Mouse (Mus musculus) right cerebral cortex, postnatal 36 days (tissue): ENCODE measurements at regions not wholly inside any gene's neighbourhood (a gene's known extent, or its start where the extent isn't known, plus 50 kb on each side); places are given as distances from the start of the nearest gene placed in this dataset.
"Not testable (repeated sequence)": the region's sequence is repeated elsewhere in the genome, so short reads cannot be mapped to it uniquely, and the experiment has no call there.

Experiments used
- DNase-seq, 2 experiments: peaks; one replicate each; pipeline ENCODE4 v3.0.0; 2022; ENCODE audit warnings: low spot score in 2 of 2, mixed read lengths in 1 of 2

- DNase-seq = no peak
These were observed 240.6 kb downstream of the Ano6 start for GRCm38 (mm10) chr15:96031085-96031780.

DNA sequence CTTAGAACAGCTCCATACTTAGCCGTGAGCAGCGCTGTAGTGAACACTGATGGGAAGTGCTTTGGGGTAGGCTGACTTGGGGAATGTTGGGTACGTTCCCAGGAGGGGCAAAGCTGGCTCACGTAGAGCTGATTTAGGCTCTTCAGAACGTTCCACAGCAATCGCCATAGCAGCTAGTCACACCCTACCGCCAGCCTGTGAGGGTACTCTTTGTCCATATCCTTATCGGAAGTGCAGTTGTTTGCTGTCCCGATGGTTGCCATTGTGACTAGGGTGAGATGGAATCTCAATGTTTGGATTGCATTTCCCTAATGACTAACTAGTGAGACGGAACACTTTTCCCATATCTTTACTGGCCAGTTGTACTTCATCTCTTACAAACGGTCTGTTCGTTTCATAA is 244.6 kb downstream of the Ano6 start:
- DNase-seq = no peak

- DNase-seq = no peak
These were observed 241.8 kb upstream of the Arid2 start for GRCm38 (mm10) chr15:96045561-96045960.

DNA sequence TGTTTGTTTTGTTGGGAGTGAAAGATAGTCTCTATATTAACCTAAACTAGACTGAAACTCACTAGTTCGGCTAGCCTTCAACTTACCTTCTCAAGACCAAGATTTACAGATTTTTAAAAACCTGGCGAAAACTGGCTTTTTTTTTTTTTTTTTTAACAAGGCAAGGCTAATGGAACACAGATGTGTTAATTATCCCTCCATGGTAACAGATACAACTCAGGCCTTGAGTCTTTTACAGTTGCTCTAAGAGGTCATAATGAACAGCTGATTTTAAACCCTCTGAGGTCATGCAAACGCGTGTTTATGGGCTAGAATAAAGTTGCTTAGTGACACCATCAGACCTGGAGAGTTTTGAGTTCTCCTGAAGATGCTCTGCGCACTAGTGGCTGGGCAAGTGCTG is 240.7 kb upstream of the Arid2 start:
- no peak for DNase-seq

DNA sequence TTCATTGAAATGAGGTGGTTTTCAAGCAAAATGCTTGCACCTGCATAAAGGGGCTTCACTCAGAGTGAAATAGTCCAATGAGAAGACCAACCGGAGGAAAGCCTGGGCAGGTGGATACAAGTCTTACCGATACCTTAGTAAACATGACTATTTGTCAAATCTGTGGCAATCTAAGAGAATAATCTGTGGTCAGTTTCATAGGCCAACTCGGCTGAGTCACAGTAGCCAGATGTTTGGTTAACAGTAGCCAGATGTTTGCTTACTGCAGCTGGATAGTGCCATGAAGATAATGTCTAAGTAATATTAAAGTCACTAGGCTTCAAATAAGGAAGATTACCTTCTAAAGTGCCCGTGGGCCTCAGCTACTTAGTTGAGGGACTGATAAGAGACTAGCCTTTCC is 236.9 kb upstream of the Arid2 start:
- DNase-seq = no peak

DNA sequence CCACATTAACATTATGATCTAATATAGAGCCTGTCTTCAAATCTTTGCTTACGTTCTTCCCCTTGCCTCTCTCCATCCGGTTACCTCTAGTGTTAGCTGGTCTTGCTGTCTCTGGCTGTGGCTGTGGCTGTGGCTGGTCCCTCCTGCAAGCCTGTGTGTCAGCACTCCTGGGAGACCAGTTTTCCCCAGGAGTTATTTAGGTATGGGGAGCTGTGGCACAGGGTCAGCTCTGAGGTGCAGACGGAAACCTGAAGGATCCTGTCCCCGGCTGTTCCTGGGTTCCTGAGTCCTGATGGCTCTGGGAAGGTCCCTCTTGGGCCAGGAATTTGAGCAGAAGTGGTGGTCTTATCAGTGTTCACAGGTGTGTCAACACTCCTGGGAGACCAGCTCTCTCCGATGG is 234.7 kb upstream of the Arid2 start:
- DNase-seq = no peak

DNA sequence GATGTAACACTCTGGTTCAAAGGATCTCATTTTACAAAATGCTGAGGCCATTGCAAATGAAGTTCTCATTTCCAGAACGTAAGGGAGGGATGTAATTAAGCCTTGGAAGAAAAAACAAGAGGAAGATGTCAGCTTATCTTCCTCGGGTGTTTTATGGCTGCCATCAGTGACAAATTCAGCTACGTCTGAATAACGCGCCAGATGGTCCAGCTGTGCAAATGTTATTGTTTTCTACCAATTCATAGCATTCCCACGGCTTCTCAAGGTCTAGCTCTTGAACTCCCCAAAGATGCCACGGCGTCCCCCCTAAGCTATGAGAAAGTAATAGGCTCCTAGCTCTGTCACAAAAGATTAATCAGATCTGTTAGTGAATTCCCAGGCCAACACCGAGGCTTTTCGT is 232.0 kb upstream of the Arid2 start:
- no peak for DNase-seq

GRCm38 (mm10) chr15:96055796-96056473 is 231.4 kb upstream of the Arid2 start:
- DNase-seq = no peak

GRCm38 (mm10) chr15:96059623-96060022 is 227.7 kb upstream of the Arid2 start:
- no peak for DNase-seq

DNA sequence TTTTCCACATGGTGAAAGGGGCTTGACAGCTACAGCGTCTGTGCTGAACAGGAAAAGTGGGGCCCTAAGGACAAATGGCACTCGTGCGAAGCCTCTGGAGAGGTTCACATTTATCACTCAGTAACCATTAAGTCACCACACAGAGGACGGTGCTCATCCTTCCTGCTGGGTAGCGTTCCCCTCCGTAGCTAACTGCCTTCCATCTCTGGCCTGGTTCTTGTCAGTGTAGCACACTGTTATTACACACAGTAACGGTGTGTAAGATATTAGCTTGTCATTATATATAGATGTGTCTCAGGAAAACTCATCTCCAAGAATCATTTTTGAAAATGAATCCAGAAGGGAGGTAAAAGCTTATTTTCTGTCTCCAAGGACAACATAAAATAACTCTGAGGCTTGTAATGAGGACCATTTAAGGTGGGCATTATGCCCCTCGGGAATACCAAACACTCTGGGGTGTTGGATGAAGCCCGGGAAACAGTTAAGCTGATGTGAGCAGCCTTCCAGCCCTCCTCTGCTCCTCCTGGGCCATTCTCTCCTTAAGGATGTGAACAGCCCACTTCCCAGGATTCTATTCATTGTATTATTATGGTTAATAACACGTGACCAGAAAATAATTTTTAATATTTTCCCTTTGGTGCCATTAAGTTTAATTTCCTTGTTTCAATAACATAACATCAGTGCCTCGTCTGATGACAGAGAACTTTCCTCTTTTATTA is 222.7 kb upstream of the Arid2 start:
- no peak for DNase-seq

GRCm38 (mm10) chr15:96075615-96076014 is 211.7 kb upstream of the Arid2 start:
- no peak for DNase-seq

GRCm38 (mm10) chr15:96077756-96078155 is 209.6 kb upstream of the Arid2 start:
- no peak for DNase-seq

GRCm38 (mm10) chr15:96078580-96078979 is 208.7 kb upstream of the Arid2 start:
- DNase-seq = no peak

- no peak for DNase-seq
These were observed 197.6 kb upstream of the Arid2 start for GRCm38 (mm10) chr15:96089676-96090075.

GRCm38 (mm10) chr15:96096438-96096837 is 190.9 kb upstream of the Arid2 start:
- no peak for DNase-seq

DNA sequence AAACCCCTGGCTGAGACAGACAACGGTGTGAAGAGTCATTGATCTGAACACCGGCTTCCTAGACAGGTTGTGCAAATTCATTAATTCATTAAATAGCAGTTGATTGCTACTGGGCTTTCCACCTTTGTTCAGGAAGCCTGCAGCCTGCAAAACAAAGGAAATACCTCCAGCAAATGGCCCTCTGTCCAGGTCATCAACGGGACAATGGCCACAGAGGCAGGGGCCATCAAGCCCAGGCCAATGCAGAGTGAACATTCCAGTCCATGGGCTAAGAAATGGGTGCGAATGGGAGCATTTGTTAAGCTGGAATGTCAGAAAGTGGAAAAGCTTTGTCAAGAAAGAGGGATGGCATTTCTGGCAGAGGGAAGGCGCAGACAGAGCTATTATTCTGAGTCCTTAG is 188.5 kb upstream of the Arid2 start:
- DNase-seq = no peak

DNA sequence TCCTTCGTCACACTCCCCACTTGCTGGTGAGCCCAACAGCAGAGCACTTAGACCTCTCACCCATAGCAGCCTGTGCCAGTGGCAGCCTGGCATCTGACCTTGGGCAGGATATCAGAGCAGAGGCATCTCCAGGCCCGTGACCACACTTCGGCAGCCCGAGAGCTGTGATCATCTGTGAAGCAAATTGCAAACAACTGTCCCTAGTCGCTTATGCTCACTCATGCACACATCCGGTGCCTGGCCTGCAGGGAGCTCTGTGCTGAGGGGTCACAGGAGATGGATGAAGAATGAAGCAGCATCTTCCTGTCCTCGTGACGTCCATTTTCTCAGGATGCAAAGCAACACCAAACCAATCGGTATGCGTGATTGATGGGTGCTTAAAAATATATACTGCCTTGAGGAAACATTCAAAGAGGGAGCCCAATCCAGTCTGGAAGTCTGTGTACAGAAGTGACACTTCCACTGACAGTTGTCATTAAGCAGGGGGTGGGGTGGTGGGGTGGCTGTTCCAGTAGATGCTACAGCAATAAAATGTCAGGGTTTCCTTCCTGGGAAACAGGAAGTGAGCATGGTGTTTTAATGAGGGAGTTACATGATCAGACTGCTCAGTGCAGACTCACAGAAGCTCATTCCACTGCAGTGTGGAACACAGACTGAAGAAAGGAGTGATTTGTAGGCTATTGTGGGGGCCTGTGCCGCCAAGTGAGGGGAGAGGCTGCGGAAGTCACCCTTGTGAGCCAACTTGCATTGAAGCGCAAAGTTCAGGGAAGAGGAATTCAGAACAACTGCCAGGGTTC is 187.3 kb upstream of the Arid2 start:
- DNase-seq = not testable (repeated sequence)

GRCm38 (mm10) chr15:96103737-96104136 is 183.6 kb upstream of the Arid2 start:
- DNase-seq = no peak

DNA sequence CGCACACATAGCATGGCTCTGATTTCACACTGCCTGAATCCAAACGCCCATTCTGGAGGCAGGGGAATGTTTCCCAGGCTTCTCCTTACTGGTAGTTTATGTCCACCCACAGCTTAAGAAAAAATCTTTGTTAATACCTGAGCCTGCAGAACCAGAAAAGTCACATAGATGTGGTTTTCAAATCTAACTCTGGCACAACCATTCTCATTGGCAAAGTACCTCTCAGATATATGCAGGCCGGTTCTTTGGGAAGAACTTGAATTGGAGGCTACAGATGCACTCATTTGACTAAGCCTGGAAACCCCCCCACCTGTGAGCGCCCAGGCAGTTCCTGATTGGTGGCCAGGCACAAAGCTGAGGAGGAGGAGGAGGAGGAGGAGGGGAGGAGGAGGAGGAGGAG is 179.8 kb upstream of the Arid2 start:
- no peak for DNase-seq

DNA sequence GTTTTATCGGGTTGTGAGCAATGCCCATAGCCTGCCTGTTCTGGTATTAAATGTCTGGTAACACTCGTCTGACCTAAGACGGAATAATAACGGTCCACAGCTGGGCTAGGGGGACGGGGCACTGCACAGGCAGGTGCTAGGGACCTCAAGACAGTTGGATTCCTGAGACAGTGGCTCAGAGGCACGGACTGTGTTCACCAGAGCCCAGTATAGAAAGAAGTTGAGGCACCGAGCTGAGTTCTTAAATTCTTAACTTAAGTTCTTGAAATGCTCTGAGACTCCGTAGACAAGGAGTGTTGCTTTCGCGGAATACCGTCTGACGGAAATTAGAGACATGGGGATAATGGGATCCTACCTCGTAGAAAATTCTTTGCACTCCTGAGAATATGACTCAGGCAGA is 174.2 kb upstream of the Arid2 start:
- DNase-seq = no peak

DNA sequence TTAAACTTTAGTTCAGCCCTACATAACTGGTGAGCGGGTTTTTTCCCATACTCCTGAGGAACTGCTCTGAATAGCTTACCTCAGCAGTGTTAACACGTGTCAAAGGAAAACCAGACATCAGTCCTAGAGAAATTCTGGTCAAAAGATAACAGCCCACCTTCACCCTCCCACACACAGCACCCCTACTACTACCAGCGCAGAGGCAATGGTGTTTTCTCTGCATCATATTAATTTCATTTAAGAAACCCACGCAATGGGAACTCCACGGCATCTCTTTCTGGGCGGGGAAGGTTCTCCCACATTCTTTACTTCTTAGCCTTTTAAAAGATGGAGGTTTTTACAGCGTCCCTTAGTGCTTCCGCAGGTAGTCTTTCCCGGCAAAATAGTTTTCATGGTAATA is 172.7 kb upstream of the Arid2 start:
- no peak for DNase-seq

DNA sequence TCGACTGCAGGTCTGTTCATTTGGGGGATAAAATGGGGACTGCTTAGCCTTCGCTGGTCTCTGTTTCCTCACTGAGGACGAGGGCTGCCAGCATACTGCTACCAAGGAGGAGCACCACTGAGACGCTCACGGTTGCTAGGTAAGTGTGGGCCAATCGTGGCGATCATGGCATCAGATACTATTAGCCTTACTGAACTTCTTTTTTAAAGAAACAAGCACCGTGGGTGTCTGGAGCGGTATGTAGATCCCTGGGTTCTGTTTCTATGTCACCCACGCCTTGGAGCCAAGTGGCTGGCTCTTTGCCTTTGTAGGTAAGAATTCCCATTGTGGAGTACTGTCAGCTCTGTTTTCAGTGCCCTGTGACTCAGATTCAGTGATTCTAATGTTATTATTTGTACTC is 172.1 kb upstream of the Arid2 start:
- DNase-seq = peak; percentile 5 to 23
